Mouse (Mus musculus): ENCODE data around the gene Cdkl5. TPM values are rescaled to one million over a fixed set of nuclear protein-coding genes. Genes with fewer than 3 reads are reported as not detected.

Gene Cdkl5
- total RNA-seq (2022): 100 to 1,000 TPM in 3 of 4 experiments, 10 to 100 TPM in 1; 96.5 to 116 (median 109) TPM

GRCm38 (mm10) chrX:160994543-160995121 is at the start of gene Cdkl5:
TSS of gene Cdkl5 (minus strand) at chrX:160994704.
- peak; percentile 94 to 96 for DNase-seq (ENCODE audit: low spot score in 2 of 2)

GRCm38 (mm10) chrX:161033235-161033803 is 38.8 kb upstream of the Cdkl5 start:
- peak in 1 of 2 experiments; percentile 20 for DNase-seq (ENCODE audit: low spot score in 2 of 2)

- no peak for DNase-seq (ENCODE audit: low spot score in 2 of 2)
These were observed 37.9 kb upstream of the Cdkl5 start for GRCm38 (mm10) chrX:161032423-161032822.

- DNase-seq (ENCODE audit: low spot score in 2 of 2): no peak
These were observed 35.7 kb upstream of the Cdkl5 start for GRCm38 (mm10) chrX:161030233-161030632.

- no peak for DNase-seq (ENCODE audit: low spot score in 2 of 2)
These were observed 30.0 kb upstream of the Cdkl5 start for GRCm38 (mm10) chrX:161024475-161024874.

GRCm38 (mm10) chrX:161021548-161021947 is 27.0 kb upstream of the Cdkl5 start:
- DNase-seq (ENCODE audit: low spot score in 2 of 2): no peak

GRCm38 (mm10) chrX:161018179-161018578 is 23.7 kb upstream of the Cdkl5 start:
- DNase-seq (ENCODE audit: low spot score in 2 of 2): no peak

- DNase-seq (ENCODE audit: low spot score in 2 of 2): peak in 1 of 2 experiments; percentile 11
These were observed 11.8 kb upstream of the Cdkl5 start for GRCm38 (mm10) chrX:161006272-161006671.

GRCm38 (mm10) chrX:160996051-160996450 is 1.5 kb upstream of the Cdkl5 start:
- peak in 1 of 2 experiments; percentile 4 for DNase-seq (ENCODE audit: low spot score in 2 of 2)

- DNase-seq (ENCODE audit: low spot score in 2 of 2): peak in 1 of 2 experiments; percentile 32
These were observed 695 bp upstream of the Cdkl5 start for GRCm38 (mm10) chrX:160995131-160995667.

GRCm38 (mm10) chrX:160993749-160994539 is 560 bp downstream of the Cdkl5 start:
- peak in 1 of 2 experiments; percentile 7 for DNase-seq (ENCODE audit: low spot score in 2 of 2)

- no peak for DNase-seq (ENCODE audit: low spot score in 2 of 2)
These were observed 1.8 kb downstream of the Cdkl5 start for GRCm38 (mm10) chrX:160992703-160993102.

GRCm38 (mm10) chrX:160990276-160990675 is 4.2 kb downstream of the Cdkl5 start:
- no peak for DNase-seq (ENCODE audit: low spot score in 2 of 2)

GRCm38 (mm10) chrX:160977919-160978318 is 16.6 kb downstream of the Cdkl5 start:
- DNase-seq (ENCODE audit: low spot score in 2 of 2): no peak

GRCm38 (mm10) chrX:160971991-160972545 is 22.4 kb downstream of the Cdkl5 start:
- DNase-seq (ENCODE audit: low spot score in 2 of 2): no peak

GRCm38 (mm10) chrX:160958593-160959131 is 35.8 kb downstream of the Cdkl5 start:
- DNase-seq (ENCODE audit: low spot score in 2 of 2): no peak

GRCm38 (mm10) chrX:160949583-160949982 is 44.9 kb downstream of the Cdkl5 start:
- DNase-seq (ENCODE audit: low spot score in 2 of 2): no peak

- DNase-seq (ENCODE audit: low spot score in 2 of 2): no peak
These were observed 49.8 kb downstream of the Cdkl5 start for GRCm38 (mm10) chrX:160944722-160945121.

- no peak for DNase-seq (ENCODE audit: low spot score in 2 of 2)
These were observed 59.0 kb downstream of the Cdkl5 start for GRCm38 (mm10) chrX:160935541-160935940.

GRCm38 (mm10) chrX:160930656-160931055 is 63.8 kb downstream of the Cdkl5 start:
- DNase-seq (ENCODE audit: low spot score in 2 of 2): no peak

GRCm38 (mm10) chrX:160928870-160929269 is 65.6 kb downstream of the Cdkl5 start:
- no peak for DNase-seq (ENCODE audit: low spot score in 2 of 2)
